Mouse (Mus musculus) heart, postnatal 36 days (tissue): ENCODE results near the gene Gmcl1. TPM values are rescaled to one million over a fixed set of nuclear protein-coding genes. Genes with fewer than 3 reads are reported as not detected.

ENCODE experiments used
- DNase-seq, 2 experiments: peaks; one replicate each; pipeline ENCODE4 v3.0.0; 2021 to 2022
- intact Hi-C: fragments of 180-260 bp; cut with DNase I; formaldehyde crosslinking; loops from one replicate; pipeline ENCODE4 v1.15.1; 2025
- total RNA-seq, 2 experiments: library from RNA; stranded (reverse); gene quantifications; 2 replicates each; pipeline ENCODE4 v1.2.3; 2021

The Gmcl1 gene
- total RNA-seq, 2 experiments from 2014 or later = 4.4 to 4.6 TPM

DNA sequence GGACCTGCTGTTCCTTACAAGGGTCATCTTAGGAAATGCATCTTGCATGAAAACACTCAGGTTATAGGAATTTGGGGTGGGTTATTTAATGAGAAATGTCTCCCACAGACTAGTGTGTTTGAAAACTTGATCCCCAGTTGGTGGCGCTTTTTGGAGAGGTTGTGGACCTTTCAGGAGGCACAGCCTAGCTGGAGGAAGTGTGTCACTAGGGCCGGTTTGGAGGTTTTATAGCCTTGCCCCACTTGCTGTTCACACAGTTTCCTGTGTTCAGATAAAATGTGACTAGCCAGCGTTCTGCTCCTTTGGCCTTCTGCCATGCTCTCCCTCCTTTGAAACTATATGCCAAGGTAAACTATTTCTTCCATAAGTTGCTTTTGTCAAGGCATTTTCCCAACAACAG is 7.5 kb upstream of the Gmcl1 start:
- intact Hi-C loops = no loop called here
- no peak for DNase-seq

DNA sequence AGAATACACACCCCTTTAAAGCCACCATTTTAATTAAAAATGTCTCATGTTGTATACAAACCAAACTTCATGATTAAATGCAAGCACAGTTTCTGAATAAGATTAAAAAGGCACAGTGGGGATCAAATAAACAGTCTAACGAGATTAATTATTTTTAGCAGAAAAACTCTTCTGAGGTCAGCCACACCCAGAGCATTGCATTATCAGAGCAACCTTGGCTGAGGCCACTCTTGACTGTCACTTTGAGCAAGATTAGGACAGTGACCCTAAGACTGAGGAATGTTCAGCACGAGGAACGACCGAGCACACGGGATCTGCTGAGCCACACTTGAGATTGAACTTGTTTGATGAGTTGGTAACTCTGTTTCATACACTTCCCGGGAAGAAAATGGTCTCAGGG is 3.6 kb upstream of the Gmcl1 start:
- no peak for DNase-seq
- intact Hi-C loops = no loop called here

GRCm38 (mm10) chr6:86736313-86736712 is 3.1 kb upstream of the Gmcl1 start:
- DNase-seq = no peak
- intact Hi-C loops = no loop called here

DNA sequence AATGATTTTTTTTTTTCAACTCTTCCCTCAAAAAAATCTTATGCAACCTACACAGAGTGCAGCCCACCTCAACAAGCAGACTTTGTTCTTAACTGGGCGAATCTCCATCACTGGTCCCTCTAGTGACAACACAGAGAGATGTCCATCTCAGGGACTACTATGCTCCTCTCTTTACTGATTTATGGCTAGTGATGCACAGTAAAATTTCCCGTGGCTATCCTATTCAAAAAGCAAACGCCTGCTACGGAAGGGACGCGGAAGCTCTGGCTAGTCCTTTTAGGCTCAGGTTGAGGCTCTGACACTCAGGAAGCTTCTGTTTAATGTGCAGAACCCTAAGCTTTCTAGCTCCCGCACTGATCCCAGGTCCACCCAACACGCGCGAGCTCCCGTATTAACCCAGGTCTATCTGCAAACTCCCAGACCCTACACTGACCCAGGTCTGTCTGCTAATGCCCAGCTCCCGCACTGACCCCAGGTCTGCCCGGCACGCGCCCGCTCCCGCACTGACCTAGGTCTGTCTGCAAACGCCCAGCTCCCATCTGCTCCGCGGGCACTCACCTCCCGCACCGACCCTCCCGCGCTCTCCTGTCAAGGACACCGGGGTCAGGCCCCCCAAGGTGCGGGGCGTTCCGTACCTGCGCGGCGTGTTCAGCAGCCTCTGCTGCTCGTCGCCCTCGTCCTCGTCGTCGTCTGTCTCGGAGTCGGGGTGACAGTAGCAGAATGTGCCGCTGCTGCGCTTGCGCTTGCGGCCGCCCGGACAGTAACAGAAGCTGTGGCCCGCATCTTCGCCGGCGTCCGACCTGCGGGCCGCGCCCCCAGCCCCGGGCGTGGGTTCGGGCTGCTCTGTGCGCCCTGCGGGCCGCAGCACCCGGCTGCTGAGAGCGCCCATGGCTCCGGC is 658 bp downstream of the Gmcl1 start:
- DNase-seq = no peak
- intact Hi-C loops = no loop called here

- no peak for DNase-seq
- intact Hi-C loops = no loop called here
Observed at GRCm38 (mm10) chr6:86728711-86729110, 4.5 kb downstream of the Gmcl1 start.

- DNase-seq = no peak
- intact Hi-C loops = no loop called here
Observed at GRCm38 (mm10) chr6:86721977-86722376, 11.2 kb downstream of the Gmcl1 start.

GRCm38 (mm10) chr6:86708072-86708774 is 25.0 kb downstream of the Gmcl1 start:
- intact Hi-C loops = no loop called here

GRCm38 (mm10) chr6:86702577-86702976 is 30.6 kb downstream of the Gmcl1 start:
- DNase-seq = no peak
- intact Hi-C loops = no loop called here

More at GRCm38 (mm10) chr6:86708072-86708774, 25.0 kb downstream of the Gmcl1 start:
- no peak for DNase-seq

DNA sequence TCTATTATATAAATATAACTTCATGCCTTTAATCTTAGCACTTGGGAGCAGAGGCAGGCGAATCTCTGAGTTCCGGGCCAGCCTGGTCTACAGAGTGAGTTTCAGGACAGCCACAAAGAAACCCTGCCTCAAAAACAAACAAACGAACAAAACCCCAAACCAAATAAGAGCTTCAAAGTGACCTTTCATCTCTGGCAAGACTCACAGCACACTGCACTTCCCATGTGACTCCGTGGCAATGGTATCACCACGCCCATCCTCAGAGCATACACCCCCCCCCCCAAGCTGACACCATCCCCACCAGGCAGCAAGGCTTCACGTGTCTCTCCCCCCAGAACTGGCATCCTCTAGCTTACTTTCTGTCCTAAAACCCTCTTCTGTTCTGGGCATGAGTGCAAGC is 35.3 kb downstream of the Gmcl1 start:
- intact Hi-C loops = no loop called here
- no peak for DNase-seq

DNA sequence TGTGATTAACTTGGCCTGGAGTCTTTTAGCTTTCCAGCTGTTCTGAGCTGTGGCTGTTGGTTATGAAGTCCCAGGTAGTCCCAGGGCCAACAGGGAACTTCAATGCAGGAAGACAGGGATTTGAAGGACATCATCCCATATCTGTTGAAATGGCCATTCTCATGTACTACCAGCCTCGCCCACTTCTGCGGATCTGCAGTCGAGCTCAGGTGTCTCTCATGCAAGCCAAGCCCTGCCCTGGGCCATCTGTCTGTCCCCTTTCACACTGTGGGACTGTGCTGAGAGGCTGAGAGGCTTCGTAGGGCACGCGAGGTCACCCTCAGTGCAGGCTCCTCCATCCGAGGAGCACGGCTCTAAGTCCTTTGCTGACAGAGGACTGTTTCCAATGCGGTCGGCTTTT is 37.0 kb downstream of the Gmcl1 start:
- intact Hi-C loops = no loop called here
- no peak for DNase-seq

GRCm38 (mm10) chr6:86694465-86694864 is 38.7 kb downstream of the Gmcl1 start:
- intact Hi-C loops = no loop called here
- peak; percentile 37 to 55 for DNase-seq

DNA sequence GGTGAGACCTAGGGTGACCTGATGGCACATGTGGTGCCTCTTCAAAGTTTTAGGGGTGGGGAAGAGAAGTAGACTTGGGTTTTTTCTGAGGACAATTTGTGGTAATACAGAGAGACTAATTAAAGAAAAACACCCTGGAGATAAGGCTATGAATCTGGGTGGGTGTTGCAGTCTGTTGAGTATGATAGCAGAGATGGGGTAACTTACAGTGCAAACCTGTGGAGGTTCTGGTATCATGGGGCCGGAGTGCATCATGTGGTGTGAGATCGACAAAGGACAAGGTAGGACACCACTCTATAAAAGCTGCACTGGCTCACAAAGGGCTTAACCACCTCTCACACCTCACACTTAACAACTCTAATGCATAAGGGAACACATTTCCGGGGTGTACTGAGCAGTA is 43.5 kb downstream of the Gmcl1 start:
- intact Hi-C loops = no loop called here
- DNase-seq = no peak

GRCm38 (mm10) chr6:86686971-86687370 is 46.2 kb downstream of the Gmcl1 start:
- intact Hi-C loops = no loop called here
- no peak for DNase-seq

DNA sequence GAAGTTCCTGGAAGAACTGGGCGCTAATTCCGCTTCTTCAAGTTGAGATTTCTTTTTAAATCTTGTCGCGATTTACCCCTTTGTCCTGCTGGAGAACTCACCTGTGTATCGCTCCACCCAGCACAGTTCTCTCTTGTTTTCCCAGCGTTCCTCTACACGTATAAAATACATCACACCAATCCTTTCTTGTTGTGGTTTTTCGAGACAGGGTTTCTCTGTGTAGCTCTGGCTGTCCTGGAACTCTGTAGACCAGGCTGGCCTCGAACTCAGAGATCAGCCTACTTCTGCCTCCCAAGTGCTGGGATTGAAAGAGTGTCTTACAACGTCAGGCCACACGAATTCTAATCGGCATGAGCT is 48.5 kb downstream of the Gmcl1 start:
- intact Hi-C loops = no loop called here
- no peak for DNase-seq

GRCm38 (mm10) chr6:86683872-86684654 is 49.1 kb downstream of the Gmcl1 start, which contains the start of gene Snrnp27:
Gene Snrnp27, minus strand, starts transcription at chr6:86684522.
- intact Hi-C loops = no loop called here
- peak; percentile 94 for DNase-seq

DNA sequence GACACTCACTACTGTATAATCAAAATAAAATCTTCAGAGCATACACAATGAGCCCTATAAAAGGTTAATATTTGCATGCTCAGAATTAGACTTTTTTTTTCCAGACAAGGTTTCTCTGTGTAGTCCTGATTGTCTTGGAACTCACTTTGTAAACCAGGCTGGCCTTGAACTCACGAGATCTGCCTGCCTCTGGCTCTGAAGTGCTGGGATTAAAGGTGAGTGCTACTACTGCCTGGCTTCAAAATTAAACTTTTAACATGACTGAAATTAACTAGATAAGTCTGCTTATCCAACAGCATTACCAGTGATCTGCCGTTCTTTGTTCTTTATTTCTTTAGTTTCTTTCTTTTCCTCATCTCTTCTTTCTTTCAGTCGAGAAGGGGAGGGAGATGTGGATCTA is 51.9 kb downstream of the Gmcl1 start:
- intact Hi-C loops = no loop called here
- DNase-seq = no peak

- no peak for DNase-seq
- intact Hi-C loops = no loop called here
Observed at GRCm38 (mm10) chr6:86678341-86678740, 54.8 kb downstream of the Gmcl1 start.

DNA sequence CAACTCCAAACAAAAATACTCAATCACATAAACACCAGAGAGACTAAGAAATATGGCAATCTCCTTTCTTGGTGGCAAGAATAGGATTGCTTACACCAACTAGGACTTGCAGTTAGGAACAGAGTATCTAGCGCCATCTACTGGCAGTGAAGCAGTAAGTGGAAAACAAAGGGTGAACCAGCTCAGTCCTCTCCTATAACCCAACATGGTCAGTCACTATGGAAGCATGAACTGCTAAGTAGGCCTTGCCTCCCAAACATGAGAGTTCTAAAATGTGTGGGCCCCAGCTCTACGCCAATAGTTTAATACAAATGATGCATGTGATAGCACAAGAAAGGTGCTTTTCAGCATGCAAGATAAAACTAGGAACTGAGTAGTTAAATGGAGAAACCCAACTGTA is 62.3 kb downstream of the Gmcl1 start:
- peak; percentile 45 to 51 for DNase-seq
- intact Hi-C loops = loop anchor here (1.0 to 2.0 kb wide), 3 partner anchors 72 to 232 kb away; partner anchors contain the start of gene C87436

DNA sequence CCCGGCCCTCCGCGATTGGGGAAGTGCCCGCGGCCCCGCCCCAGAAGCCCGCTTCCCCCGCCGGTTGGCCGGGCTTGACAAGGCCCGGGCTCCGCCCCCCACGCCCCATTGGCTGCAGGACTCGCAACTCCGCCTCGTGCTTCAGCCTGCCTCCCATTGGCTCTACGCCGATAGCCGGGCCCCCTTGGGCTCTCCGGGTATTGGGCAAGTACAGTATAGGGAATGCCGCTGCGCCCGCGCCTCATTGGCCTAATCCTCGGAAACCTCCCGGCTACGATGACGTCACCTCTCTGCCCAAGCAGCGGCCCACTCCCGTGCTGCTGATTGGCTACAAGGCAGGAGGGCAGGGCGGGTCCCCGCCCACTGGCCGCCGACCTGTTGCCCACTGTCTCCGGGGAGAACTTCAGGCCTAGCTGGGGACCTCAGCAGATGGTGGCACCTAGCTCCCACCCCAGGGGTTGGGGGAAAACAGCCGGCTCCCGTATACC is 63.9 kb downstream of the Gmcl1 start:
- intact Hi-C loops = loop anchor here (2.0 kb wide), 1 partner anchor 198 kb away; no protein-coding TSS in a partner anchor
- peak; percentile 98 to 99 for DNase-seq

- peak in 1 of 2 experiments; percentile 17 for DNase-seq
- intact Hi-C loops = loop anchor here (2.0 kb wide), 1 partner anchor 198 kb away; no protein-coding TSS in a partner anchor
Observed at GRCm38 (mm10) chr6:86668580-86669239, 64.5 kb downstream of the Gmcl1 start, which contains the start of gene Mxd1. Gene Mxd1, minus strand, starts transcription at chr6:86669161.
